ENCODE assay signal across 13 mouse cellular contexts in the genomic region with DNA sequence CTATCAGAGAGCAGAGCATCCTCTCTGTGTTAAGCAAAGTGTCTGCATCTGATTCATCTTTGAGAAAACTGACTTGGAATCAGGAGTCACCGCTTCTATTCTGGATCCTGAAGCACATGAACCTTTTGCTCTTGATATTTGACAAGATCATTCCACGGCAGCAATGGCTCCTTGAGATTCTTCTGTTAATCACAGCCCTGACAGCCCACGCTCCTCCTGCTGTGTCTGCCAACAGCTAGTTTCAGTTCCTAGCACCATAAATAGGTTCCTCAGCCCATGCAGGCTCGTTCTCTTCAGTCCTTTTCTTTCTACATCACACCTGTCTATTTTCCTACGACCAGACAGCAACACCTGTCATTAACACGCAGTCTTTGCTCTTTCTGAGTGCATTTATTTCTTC.
DNase-seq lines count a peak whose midpoint lies in the region; ATAC-seq lines count a peak whose summit lies in the region.
"Had no signal": no experiment of that assay in that cellular context is flagged by ENCODE, and none has a peak within 500 bp of the region (broad histone marks: within the 10 kb centered on the region; RNA-seq: fewer than 3 reads in every experiment).

No protein-coding gene starts in this region.

- H3K27me3 ChIP-seq in kidney, embryonic 15.5 days = no peaks in the 10 kb centered on the region
- no peaks in the 10 kb centered on the region for H3K27me3 ChIP-seq in embryonic facial prominence, embryonic 10.5 days (replicated peaks; ENCODE audit: low read depth, poor library complexity, severe bottlenecking)
- H3K27me3 ChIP-seq: midbrain, embryonic 12.5 days; stomach, embryonic 15.5 days had no signal

- peak; percentile 36 for DNase-seq in left cerebral cortex, adult 11 months (ENCODE audit: low spot score)
- DNase-seq in left cerebral cortex, postnatal 4 days = no peak
- peak; percentile 55 to 67 for DNase-seq in left cerebral cortex, adult 9 months (ENCODE audit: low spot score in 2 of 2)
- peak; percentile 65 to 69 for DNase-seq in right cerebral cortex, postnatal 36 days (ENCODE audit: low spot score in 2 of 2)
- no peak for DNase-seq in embryonic facial prominence, embryonic 10.5 days (ENCODE audit: low spot score)
- no peak for DNase-seq in testis, postnatal 10 days (ENCODE audit: low spot score)
- DNase-seq: kidney, postnatal 14 days had no signal

- intact Hi-C loops in left cerebral cortex, postnatal 4 days (cut with DNase I) = no loop called here

- H3K27ac ChIP-seq in kidney, embryonic 15.5 days = no peak overlapping the region
- no peak overlapping the region for H3K27ac ChIP-seq in embryonic facial prominence, embryonic 10.5 days (replicated peaks)
- H3K27ac ChIP-seq: hindbrain, embryonic 14.5 days; midbrain, embryonic 12.5 days; stomach, embryonic 15.5 days had no signal

- H3K4me2 ChIP-seq in kidney, embryonic 15.5 days = no peak overlapping the region
- H3K4me2 ChIP-seq: heart, embryonic 11.5 days; hindbrain, embryonic 14.5 days; midbrain, embryonic 12.5 days; stomach, embryonic 15.5 days had no signal

- H3K4me3 ChIP-seq in kidney, embryonic 15.5 days (replicated peaks) = no peak overlapping the region
- H3K4me3 ChIP-seq in embryonic facial prominence, embryonic 10.5 days = no peak overlapping the region
- H3K4me3 ChIP-seq: midbrain, embryonic 12.5 days; stomach, embryonic 15.5 days had no signal

- ATAC-seq in granulocyte monocyte progenitor cell, adult 5-6 weeks (replicated peaks; ENCODE audit: poor library complexity, severe bottlenecking) = peak; percentile 88
- ATAC-seq in kidney, embryonic 15.5 days (replicated peaks; ENCODE audit: low FRiP score) = no peak

- no peak overlapping the region for H3K9ac ChIP-seq in kidney, embryonic 15.5 days
- H3K9ac ChIP-seq: hindbrain, embryonic 14.5 days; midbrain, embryonic 12.5 days; stomach, embryonic 15.5 days had no signal

- WGBS in kidney, embryonic 15.5 days = 71% methylated on average over 6 of the region's 6 CpGs
- WGBS in embryonic facial prominence, embryonic 10.5 days = 72% methylated on average over 6 of the region's 6 CpGs

- H3K4me1 ChIP-seq in kidney, embryonic 15.5 days = no peaks in the 10 kb centered on the region
- no peaks in the 10 kb centered on the region for H3K4me1 ChIP-seq in embryonic facial prominence, embryonic 10.5 days
- H3K4me1 ChIP-seq: midbrain, embryonic 12.5 days; stomach, embryonic 15.5 days had no signal

- no peaks in the 10 kb centered on the region for H3K36me3 ChIP-seq in kidney, embryonic 15.5 days
- H3K36me3 ChIP-seq in embryonic facial prominence, embryonic 10.5 days (replicated peaks) = no peaks in the 10 kb centered on the region
- H3K36me3 ChIP-seq: midbrain, embryonic 12.5 days; stomach, embryonic 15.5 days had no signal

- no peaks in the 10 kb centered on the region for H3K9me3 ChIP-seq in kidney, embryonic 15.5 days (replicated peaks)
- H3K9me3 ChIP-seq in embryonic facial prominence, embryonic 10.5 days = no peaks in the 10 kb centered on the region
- H3K9me3 ChIP-seq: midbrain, embryonic 12.5 days; stomach, embryonic 15.5 days had no signal

Comparison
In these comparisons a context has a peak if more than half of its experiments do, and no peak if none do; other contexts are left out.
1. DNase-seq: peak in left cerebral cortex, adult 11 months (single experiment), left cerebral cortex, adult 9 months (2 of 2) and right cerebral cortex, postnatal 36 days (2 of 2); none in left cerebral cortex, postnatal 4 days (single experiment), embryonic facial prominence, embryonic 10.5 days (single experiment) and testis, postnatal 10 days (single experiment).